Mouse (Mus musculus) kidney, adult 2 months (tissue): Measurements from ENCODE around the gene Lasp1.

Source experiments
- CTCF ChIP-seq: fragments of 200-500 bp; conservative IDR thresholded peaks from 2 replicates; pipeline ENCODE4 v1.5.1; 2011; ENCODE audit warnings: low read depth, mild to moderate bottlenecking, control low read depth, low read length, moderate library complexity, mixed read lengths; ENCODE audit not compliant: insufficient read depth, insufficient read length
- POLR2A ChIP-seq: fragments of 200-500 bp; IDR thresholded peaks from one replicate; pipeline ENCODE4 v1.6.1; 2011; ENCODE audit warnings: low read depth, low read length, control low read depth

DNA sequence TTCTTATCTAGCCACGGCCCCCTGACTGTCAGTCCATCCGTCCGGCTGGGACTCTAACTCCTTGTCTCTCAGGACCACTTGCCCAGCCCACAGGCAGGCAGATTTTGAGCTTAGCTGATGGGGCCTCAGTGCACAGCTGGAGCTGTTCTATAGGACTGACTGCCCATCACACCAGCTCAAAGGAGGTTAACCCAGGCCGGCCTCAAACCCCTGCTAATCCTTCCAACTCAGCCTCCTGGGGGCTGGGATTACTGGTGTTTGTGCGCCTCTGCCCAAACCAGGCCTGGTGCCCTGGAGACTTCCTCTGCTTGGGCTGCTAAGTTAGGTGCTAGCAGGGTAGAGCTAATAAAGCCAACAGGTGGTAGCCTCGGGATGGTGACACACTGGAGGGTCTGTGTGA, 19.2 kb downstream of the Lasp1 start:
- no peak for TF ChIP-seq POLR2A
- TF ChIP-seq CTCF, result no peak
